Comparison of ENCODE assay signal across 19 mouse cellular contexts in the genomic region with DNA sequence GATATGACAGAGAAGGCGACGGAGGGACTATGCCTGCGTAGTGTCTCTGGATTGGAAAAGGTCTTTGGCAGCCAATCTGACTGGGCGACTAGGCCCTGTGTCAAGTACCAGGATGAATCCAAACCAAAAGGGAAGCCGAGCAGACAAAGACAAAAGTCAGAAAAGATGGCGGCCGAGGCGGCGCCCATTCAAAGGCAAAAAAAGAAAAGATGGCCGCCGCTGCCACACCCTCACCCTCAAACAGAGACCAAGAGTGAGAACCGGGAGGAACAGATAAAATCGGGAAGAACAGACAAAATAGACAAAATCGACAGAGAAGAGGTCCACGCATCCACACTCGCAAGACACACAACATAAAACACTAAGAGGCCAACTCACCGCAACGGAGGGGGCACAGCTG.
"Had no signal": no experiment of that assay in that cellular context is flagged by ENCODE, and none has a peak within 500 bp of the region (broad histone marks: within the 10 kb centered on the region; RNA-seq: fewer than 3 reads in every experiment).

No protein-coding gene starts in this region.

- DNase-seq: lung, adult 2 months; lung, postnatal 10 days; lung, postnatal 4 days; midbrain, embryonic 14.5 days; retina, postnatal 1 day; right cerebral cortex, adult 18-20 months; right cerebral cortex, postnatal 25 days; right cerebral cortex, postnatal 4 days; spleen, adult 18-20 months; thymus, adult 18-20 months; thymus, postnatal 14 days; thymus, postnatal 36 days had no signal

- ATAC-seq: midbrain, embryonic 16.5 days had no signal

- H3K4me1 ChIP-seq: lung, embryonic 15.5 days; midbrain, embryonic 10.5 days; midbrain, embryonic 12.5 days; neural tube, embryonic 13.5 days; neural tube, embryonic 15.5 days had no signal

- H3K4me3 ChIP-seq: lung, embryonic 15.5 days; midbrain, embryonic 10.5 days; midbrain, embryonic 12.5 days; myocyte; neural tube, embryonic 13.5 days; neural tube, embryonic 15.5 days had no signal

- H3K27me3 ChIP-seq: lung, embryonic 15.5 days; midbrain, embryonic 12.5 days; neural tube, embryonic 13.5 days; neural tube, embryonic 15.5 days had no signal

- H3K36me3 ChIP-seq: lung, embryonic 15.5 days; midbrain, embryonic 10.5 days; midbrain, embryonic 12.5 days; neural tube, embryonic 13.5 days; neural tube, embryonic 15.5 days had no signal

- H3K9me3 ChIP-seq: lung, embryonic 15.5 days; midbrain, embryonic 10.5 days; midbrain, embryonic 12.5 days; neural tube, embryonic 13.5 days; neural tube, embryonic 15.5 days had no signal
